Mouse (Mus musculus) hindbrain, embryonic 12.5 days (tissue): ENCODE data around the gene B4galt5. TPM values are rescaled to one million over a fixed set of nuclear protein-coding genes. Genes with fewer than 3 reads are reported as not detected.

ENCODE experiments used
- ATAC-seq: fragments of 200-750 bp; cut with Nextera tagmentation; 2 replicates; pipeline ENCODE4 v1.8.0; 2017; ENCODE audit warnings: moderate TSS enrichment; ENCODE audit not compliant: low FRiP score
- H3K27ac ChIP-seq: fragments of 300-500 bp; sonication (generic); 2 replicates; pipeline ENCODE4 v1.5.1; 2016; ENCODE audit warnings: mild to moderate bottlenecking
- H3K27me3 ChIP-seq: fragments of 300-500 bp; sonication (generic); 2 replicates; pipeline ENCODE4 v1.6.1; 2016; ENCODE audit warnings: mild to moderate bottlenecking
- H3K36me3 ChIP-seq: fragments of 300-500 bp; sonication (generic); 2 replicates; pipeline ENCODE4 v1.6.1; 2016; ENCODE audit warnings: mild to moderate bottlenecking
- H3K4me1 ChIP-seq: fragments of 300-500 bp; sonication (generic); 2 replicates; pipeline ENCODE4 v1.6.1; 2016
- H3K4me2 ChIP-seq: fragments of 300-500 bp; sonication (generic); replicated peaks from 2 replicates; pipeline ENCODE4 v1.6.1; 2016; ENCODE audit warnings: mild to moderate bottlenecking
- H3K4me3 ChIP-seq: fragments of 300-500 bp; sonication (generic); 2 replicates; pipeline ENCODE4 v1.5.1; 2016; ENCODE audit warnings: mild to moderate bottlenecking
- H3K9ac ChIP-seq: fragments of 300-500 bp; sonication (generic); 2 replicates; pipeline ENCODE4 v1.6.1; 2016; ENCODE audit warnings: mild to moderate bottlenecking, moderate library complexity
- H3K9me3 ChIP-seq: fragments of 300-500 bp; sonication (generic); replicated peaks from 2 replicates; pipeline ENCODE4 v1.6.1; 2016; ENCODE audit warnings: mild to moderate bottlenecking
- WGBS: fragments of 180-500 bp; shearing (Covaris S2); methylation state at CpG from one replicate; pipeline ENCODE4 v1.1.7; 2016; 5-methylcytosine and 5-hydroxymethylcytosine counted together
- polyA plus RNA-seq: library from polyadenylated mRNA; unstranded; fragments of >200 nt; fragmentation: Nextera tagmentation; extraction: Ambion mirVana; gene quantifications from 2 replicates; pipeline ENCODE4 v1.2.1, GENCODE M21; 2016

B4galt5 gene
- polyA plus RNA-seq, 1 experiment from 2014 or later: 19.3 TPM

DNA sequence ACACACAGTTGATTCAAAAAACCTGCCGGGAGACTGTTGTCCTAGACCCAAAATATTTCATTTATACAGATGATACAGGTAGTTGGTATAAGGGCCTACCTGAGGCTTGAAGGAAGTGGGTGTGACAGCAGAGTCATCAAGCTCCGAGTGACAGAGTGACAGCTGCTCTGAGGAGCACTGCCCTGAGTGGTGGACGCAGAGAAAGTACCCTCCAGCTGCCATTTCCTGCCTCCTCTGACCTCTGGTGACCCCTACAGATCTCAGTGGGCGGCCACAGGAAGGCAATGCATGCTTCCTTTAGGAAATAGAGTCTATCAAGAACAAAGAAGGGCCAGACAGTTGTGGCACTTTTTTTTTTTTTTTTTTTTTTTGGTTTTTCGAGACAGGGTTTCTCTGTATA is 83.2 kb downstream of the B4galt5 start:
- no peaks in the 10 kb centered on the region for H3K4me1 ChIP-seq
- peaks cover 2% of the 10 kb centered on the region; the same call in 1 of the 2 replicates for H3K27me3 ChIP-seq
- H3K9ac ChIP-seq: no peak overlapping the region
- no peaks in the 10 kb centered on the region for H3K9me3 ChIP-seq
- 51% methylated on average over 4 of the region's 5 CpGs for WGBS
- no peak overlapping the region for H3K4me2 ChIP-seq
- no peak for ATAC-seq
- no peak overlapping the region for H3K4me3 ChIP-seq
- H3K27ac ChIP-seq: no peak overlapping the region
- H3K36me3 ChIP-seq: no peaks in the 10 kb centered on the region

DNA sequence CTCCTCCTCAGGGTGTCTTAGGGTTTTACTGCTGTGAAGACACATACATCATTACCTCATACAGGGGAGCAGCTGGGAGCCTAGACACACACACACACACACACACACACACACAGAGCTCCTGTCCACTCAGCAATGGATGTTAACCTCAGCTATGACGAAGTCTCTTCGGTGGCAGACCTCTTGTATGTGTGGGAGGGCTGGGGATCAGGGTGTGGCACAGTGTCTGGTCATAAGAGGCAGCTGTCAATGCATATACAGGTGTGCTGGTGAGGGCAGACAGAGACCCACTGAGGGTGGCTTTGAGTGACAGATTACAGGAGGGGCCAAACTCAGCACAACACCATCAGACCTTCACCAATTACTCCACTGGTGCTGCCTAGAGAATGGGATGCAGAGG is 84.0 kb downstream of the B4galt5 start:
- Histone ChIP-seq H3K4me2 (no peak overlapping the region), H3K36me3 (no peaks in the 10 kb centered on the region), H3K9me3 (no peaks in the 10 kb centered on the region), H3K9ac (no peak overlapping the region), H3K27me3 (peaks cover 2% of the 10 kb centered on the region; the same call in 1 of the 2 replicates), H3K4me3 (no peak overlapping the region), H3K4me1 (no peaks in the 10 kb centered on the region), H3K27ac (no peak overlapping the region)
- 84% methylated on average over 2 of the region's 2 CpGs for WGBS
- no peak for ATAC-seq

DNA sequence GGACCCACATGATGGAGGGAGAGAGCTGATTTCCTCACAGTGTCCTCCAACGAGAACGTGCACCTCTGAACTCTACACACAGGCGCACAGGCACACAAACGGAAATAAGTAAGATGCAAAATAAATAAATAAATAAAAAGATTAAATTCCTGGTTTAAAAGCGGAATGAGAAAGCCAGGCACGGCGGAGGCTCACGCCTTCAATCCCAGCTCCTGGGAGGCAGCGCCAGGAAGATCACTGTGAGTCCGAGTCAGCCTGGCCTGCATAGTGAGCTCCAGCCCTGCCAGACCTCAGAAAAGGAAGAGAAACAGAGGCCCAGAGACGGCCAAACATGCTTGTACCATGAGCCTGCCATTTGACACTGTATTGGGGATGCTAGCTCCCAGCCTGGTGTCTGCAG is 85.1 kb downstream of the B4galt5 start:
- Histone ChIP-seq H3K4me3 (no peak overlapping the region), H3K27me3 (peaks cover 2% of the 10 kb centered on the region; the same call in 1 of the 2 replicates), H3K4me2 (no peak overlapping the region), H3K4me1 (no peaks in the 10 kb centered on the region), H3K9me3 (no peaks in the 10 kb centered on the region), H3K27ac (no peak overlapping the region), H3K36me3 (no peaks in the 10 kb centered on the region), H3K9ac (no peak overlapping the region)
- no peak for ATAC-seq
- WGBS: 89% methylated on average over 11 of the region's 11 CpGs

DNA sequence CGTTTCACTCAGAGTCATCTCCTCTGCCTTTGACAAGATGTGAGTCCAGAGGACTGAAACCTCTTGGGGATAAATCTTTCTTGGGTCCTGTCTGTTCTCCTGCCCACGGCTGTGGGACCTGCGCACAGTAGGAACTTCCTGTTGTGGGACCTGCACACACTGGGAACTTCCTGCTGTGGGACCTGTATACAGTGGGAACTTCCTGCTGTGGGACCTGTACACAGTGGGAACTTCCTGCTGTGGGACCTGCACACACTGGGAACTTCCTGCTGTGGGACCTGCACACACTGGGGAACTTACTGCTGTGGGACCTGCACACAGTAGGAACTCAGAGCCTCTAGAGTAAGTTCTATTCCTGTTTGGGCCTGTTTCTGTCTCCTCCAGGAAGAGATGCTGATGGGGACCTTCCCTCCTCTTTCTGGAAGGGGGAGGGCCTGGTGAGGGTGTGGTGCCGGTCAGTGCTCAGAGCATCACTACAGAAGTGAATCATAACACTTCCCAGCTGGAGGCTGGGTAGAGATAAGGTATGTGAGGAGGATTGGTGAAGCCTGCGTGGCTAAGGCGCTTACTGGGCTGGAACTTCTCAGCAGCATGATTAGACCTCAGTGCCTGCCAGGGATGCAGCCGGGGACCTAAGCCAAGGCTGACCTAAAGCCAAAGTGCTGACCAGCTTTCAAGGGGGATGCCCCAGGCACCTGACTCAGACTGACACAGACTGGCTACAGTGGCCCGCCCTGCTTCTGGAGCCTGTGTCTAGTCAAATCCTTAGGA is 85.8 kb downstream of the B4galt5 start:
- WGBS: 89% methylated on average over 8 of the region's 8 CpGs
- no peak overlapping the region for H3K4me2 ChIP-seq
- H3K36me3 ChIP-seq: no peaks in the 10 kb centered on the region
- H3K27ac ChIP-seq: no peak overlapping the region
- H3K9me3 ChIP-seq: no peaks in the 10 kb centered on the region
- H3K4me3 ChIP-seq: no peak overlapping the region
- no peak overlapping the region for H3K9ac ChIP-seq
- H3K27me3 ChIP-seq: no peaks in the 10 kb centered on the region
- H3K4me1 ChIP-seq: no peaks in the 10 kb centered on the region
- ATAC-seq: no peak

DNA sequence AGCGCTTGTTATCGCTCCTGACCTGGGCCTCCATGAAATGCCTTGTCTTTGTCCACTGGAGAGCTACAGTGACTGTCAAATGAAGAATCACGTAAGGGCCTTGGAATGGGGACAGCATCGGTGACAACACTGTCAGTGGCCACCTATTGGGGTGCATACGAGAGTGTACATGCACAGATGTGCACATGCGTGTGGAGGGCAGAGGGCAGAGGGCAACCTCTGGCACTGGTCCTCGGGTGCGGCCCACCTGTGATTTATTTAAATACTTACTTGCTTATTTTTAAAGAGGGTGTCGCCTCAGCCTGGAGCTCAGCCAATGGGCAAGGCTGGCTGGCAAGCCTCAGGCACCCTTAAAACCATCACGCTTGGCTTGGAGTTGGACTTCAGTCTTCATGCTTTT is 86.5 kb downstream of the B4galt5 start:
- no peak overlapping the region for H3K4me3 ChIP-seq
- WGBS: 93% methylated on average over 10 of the region's 10 CpGs
- no peak for ATAC-seq
- no peaks in the 10 kb centered on the region for H3K4me1 ChIP-seq
- H3K4me2 ChIP-seq: no peak overlapping the region
- no peaks in the 10 kb centered on the region for H3K36me3 ChIP-seq
- H3K27me3 ChIP-seq: no peaks in the 10 kb centered on the region
- H3K9me3 ChIP-seq: no peaks in the 10 kb centered on the region
- no peak overlapping the region for H3K9ac ChIP-seq
- H3K27ac ChIP-seq: no peak overlapping the region

DNA sequence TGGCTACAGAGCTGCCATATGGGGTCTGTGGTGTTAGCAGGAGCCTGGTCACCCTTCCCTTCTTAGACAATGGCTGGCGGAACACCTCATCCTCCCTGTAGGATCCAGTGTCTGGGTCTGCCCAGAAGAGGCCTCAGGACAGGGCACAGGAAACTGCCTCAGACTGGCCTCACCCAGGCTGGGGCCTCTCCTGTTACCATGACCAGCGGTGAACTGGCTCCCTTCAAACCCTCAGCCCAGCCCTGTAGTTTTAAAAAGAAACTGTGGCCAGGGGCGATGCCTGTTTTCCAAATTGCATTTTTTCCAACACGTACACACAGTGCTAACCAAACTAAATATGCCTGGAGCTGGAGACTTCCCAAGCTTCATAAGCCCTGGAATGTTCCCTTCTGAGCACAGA is 87.9 kb downstream of the B4galt5 start:
- no peak overlapping the region for H3K27ac ChIP-seq
- H3K4me2 ChIP-seq: no peak overlapping the region
- no peak overlapping the region for H3K4me3 ChIP-seq
- H3K9me3 ChIP-seq: no peaks in the 10 kb centered on the region
- H3K27me3 ChIP-seq: no peaks in the 10 kb centered on the region
- WGBS: 69% methylated on average over 4 of the region's 4 CpGs
- no peak for ATAC-seq
- no peaks in the 10 kb centered on the region for H3K36me3 ChIP-seq
- no peaks in the 10 kb centered on the region for H3K4me1 ChIP-seq
- H3K9ac ChIP-seq: no peak overlapping the region

DNA sequence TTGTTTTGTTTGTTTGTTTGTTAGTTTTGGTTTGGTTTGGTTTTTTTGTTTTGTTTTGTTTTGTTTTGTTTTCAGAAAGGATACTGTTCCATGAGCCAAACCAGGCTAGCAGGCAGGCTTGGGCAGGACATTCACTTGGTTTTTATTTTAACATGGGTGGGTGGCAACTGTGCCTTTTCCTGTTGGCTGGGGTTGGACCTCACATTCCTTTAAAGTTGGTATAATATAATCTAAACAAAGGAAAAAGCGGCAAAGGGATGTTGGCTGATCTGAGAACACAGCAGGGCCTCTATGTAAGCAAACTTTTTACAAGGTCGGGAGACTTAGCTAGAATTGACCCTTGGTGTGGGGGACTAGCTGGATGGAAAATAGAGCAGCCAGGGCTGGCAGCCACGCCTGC is 91.2 kb downstream of the B4galt5 start:
- Histone ChIP-seq H3K27me3 (no peaks in the 10 kb centered on the region), H3K4me2 (no peak overlapping the region), H3K4me1 (peaks cover 4% of the 10 kb centered on the region; the same call in 1 of the 2 replicates), H3K9ac (no peak overlapping the region), H3K4me3 (no peak overlapping the region), H3K27ac (no peak overlapping the region), H3K36me3 (no peaks in the 10 kb centered on the region), H3K9me3 (no peaks in the 10 kb centered on the region)
- no peak for ATAC-seq
- 52% methylated on average over 3 of the region's 3 CpGs for WGBS

DNA sequence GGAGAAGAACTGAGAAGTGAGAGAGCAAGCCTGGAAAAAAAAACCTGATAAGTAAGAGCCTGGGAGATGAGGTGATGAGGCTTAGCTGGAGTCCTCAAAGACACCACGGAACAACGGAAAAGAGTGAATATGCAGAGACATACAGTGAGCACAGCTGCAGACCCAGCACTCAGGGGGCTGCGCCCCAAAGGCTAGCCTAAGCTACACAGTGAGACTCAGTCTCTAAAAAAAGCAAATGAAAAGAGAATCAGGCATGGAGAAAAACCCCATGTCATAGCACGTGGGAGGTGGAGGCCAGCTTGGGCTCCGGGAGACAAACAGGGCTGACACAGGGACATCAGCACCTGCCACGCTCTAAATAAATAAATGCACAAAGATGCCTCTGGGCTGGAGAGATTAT is 94.2 kb downstream of the B4galt5 start:
- H3K27ac ChIP-seq: no peak overlapping the region
- peaks cover 23% of the 10 kb centered on the region for H3K4me1 ChIP-seq
- H3K36me3 ChIP-seq: no peaks in the 10 kb centered on the region
- no peaks in the 10 kb centered on the region for H3K9me3 ChIP-seq
- no peaks in the 10 kb centered on the region for H3K27me3 ChIP-seq
- WGBS: 66% methylated on average over 6 of the region's 6 CpGs
- no peak overlapping the region for H3K4me3 ChIP-seq
- no peak overlapping the region for H3K9ac ChIP-seq
- ATAC-seq: no peak
- no peak overlapping the region for H3K4me2 ChIP-seq

DNA sequence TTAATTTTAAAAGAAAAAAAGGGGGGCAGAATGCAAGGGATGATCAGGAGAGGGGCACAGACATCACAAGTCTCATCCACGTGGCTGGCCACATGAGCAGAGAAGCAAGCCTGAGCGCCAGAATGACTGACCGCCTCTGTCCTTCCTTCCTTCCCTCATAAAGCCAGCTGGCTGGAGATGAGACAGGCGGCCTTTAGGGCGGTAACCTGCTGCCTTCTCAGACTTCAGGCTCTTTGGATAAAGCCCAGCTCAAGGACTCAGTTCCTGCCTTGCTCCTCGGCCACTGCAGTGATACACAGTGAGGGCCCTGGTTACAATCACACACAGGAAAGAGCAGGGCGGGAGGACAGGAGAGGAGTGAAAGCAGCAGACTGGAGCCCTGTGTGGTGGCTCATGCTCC is 94.8 kb downstream of the B4galt5 start:
- no peaks in the 10 kb centered on the region for H3K36me3 ChIP-seq
- ATAC-seq: no peak
- H3K27me3 ChIP-seq: no peaks in the 10 kb centered on the region
- no peak overlapping the region for H3K4me3 ChIP-seq
- H3K4me1 ChIP-seq: peaks cover 23% of the 10 kb centered on the region
- H3K9me3 ChIP-seq: no peaks in the 10 kb centered on the region
- no peak overlapping the region for H3K9ac ChIP-seq
- 74% methylated on average over 7 of the region's 7 CpGs for WGBS
- no peak overlapping the region for H3K27ac ChIP-seq
- H3K4me2 ChIP-seq: no peak overlapping the region

DNA sequence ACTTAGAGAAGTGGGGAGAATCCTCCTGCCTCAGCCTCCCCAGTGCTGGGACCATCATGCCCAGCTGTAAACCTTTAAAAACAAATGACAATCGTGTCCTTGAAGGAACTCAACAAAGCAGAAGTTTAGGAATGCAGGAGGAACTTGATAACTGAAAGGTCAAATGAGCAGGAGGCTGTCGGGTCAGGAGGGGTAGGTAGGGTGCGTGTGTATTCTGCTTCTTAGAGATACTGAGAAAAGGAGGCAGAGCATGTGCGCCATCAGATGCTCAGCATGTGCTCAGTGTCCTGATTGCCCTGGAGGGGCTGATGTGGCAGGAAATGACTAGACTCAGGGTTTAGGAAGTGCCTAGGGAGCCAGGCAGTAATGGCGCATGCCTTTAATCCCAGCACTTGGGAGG is 95.5 kb downstream of the B4galt5 start:
- Histone ChIP-seq H3K27ac (no peak overlapping the region), H3K27me3 (no peaks in the 10 kb centered on the region), H3K9ac (no peak overlapping the region), H3K4me2 (no peak overlapping the region), H3K9me3 (no peaks in the 10 kb centered on the region), H3K4me1 (peaks cover 23% of the 10 kb centered on the region), H3K36me3 (no peaks in the 10 kb centered on the region), H3K4me3 (no peak overlapping the region)
- no peak for ATAC-seq
- 84% methylated on average over 5 of the region's 5 CpGs for WGBS

DNA sequence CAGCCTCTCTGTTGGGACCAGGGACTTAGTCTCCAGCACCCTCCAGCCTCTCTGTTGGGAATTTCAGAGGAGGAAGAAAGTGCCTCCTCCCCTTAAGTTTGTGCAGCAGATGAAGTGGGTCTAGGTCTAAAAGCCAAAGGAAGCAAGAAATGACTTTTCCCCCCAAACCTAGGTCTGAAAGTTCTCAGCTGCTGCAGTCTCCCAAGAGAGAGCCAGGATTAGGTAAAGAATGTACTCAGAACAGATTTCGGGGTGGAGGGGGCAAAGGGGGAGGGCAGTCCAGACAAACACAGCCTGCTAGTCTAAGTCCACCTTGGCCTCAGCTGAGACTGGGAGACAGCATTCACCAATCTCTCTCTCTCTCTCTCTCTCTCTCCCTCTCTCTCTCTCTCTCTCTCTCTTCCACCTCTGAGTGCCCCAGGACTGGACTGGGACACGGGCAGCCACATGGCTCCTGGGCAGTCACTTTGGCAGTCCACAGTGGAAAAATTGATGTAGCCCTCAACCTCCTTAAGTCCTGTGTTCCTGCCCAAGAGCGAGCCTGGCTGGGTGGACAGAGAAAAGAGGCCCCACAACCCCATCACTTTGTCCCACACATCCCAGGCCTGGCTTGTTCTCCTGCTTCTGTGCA is 96.8 kb downstream of the B4galt5 start:
- H3K4me2 ChIP-seq: no peak overlapping the region
- H3K4me3 ChIP-seq: no peak overlapping the region
- H3K9me3 ChIP-seq: no peaks in the 10 kb centered on the region
- H3K27me3 ChIP-seq: no peaks in the 10 kb centered on the region
- H3K27ac ChIP-seq: no peak overlapping the region
- peaks cover 29% of the 10 kb centered on the region for H3K4me1 ChIP-seq
- no peak for ATAC-seq
- H3K9ac ChIP-seq: no peak overlapping the region
- WGBS: 35% methylated on average over 3 of the region's 3 CpGs
- H3K36me3 ChIP-seq: no peaks in the 10 kb centered on the region

DNA sequence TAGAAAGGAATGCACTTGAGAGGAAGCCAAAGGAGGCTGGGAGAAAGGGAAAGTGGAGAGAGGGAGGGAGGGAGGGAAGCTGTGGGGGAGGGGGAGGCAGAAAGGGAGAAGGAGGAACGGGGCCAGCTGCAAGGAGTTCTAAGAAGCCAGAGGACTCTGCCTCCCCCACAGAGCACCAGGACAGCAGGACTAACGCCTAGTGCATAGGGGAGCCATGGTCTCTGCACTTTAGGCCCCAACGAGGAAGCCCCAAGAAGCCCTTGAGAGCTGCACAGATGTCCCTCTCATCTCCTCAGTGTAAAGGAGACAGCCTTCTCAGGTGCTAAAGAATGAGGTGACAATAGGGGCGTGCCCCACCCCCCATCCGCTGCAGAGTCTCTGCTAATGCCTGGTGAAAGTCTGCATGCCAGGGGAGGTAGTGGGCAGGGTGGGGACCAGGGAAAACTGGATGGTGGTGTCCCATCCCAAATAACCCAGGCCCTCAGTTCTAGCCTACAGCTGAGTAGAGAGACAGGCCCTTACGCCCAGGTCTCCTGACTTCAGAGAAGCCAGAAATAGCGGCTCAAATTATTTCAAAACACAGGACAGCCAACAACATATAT is 98.1 kb downstream of the B4galt5 start:
- peaks cover 29% of the 10 kb centered on the region for H3K4me1 ChIP-seq
- H3K4me3 ChIP-seq: no peak overlapping the region
- no peaks in the 10 kb centered on the region for H3K36me3 ChIP-seq
- no peaks in the 10 kb centered on the region for H3K9me3 ChIP-seq
- H3K27me3 ChIP-seq: no peaks in the 10 kb centered on the region
- H3K4me2 ChIP-seq: no peak overlapping the region
- 32% methylated on average over 7 of the region's 7 CpGs for WGBS
- no peak for ATAC-seq
- no peak overlapping the region for H3K9ac ChIP-seq
- H3K27ac ChIP-seq: no peak overlapping the region
